Mouse (Mus musculus): ENCODE results near the gene Ubl7. TPM values are rescaled to one million over a fixed set of nuclear protein-coding genes. Genes with fewer than 3 reads are reported as not detected.

Gene Ubl7
- polyA plus RNA-seq, 1 experiment: 22.3 TPM

DNA sequence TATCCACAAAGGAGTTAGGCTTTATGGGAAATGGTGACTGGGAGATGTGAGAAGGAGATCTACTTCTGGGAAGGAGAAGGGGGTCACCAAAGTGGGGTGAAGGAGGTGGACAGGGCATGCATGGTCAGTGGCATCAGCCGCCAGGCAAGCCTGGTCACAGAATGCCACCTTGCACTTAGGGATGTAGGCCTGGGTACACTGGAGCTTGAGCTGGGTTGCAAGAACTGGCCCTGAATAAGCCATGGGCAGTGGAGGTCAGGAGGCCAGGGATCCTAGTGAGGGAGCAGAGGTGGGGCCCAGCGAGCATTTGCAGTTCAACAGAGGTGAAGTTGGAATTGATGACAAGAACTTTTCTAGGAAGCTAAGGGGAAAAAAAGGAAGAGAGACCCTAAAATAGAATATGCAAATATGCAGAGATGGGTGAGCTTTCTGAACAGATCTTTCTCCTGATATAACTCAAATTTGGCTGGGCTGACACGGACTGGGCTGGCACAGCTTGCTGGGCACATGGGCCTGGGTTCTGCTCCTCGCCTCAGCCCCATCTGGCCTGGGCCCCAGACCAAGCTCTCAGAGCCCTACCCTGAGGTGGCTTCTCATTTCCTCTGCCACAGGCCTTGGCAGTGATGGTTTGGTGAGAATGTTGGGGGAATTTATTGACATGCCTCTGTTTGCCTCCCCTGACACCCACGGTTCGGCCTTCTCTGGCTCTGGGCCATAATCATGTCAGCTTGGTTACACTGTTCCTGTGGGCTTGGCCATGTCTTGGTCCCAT, 22.2 kb downstream of the Ubl7 start:
- H3K9me3 ChIP-seq (ENCODE audit: control insufficient read depth, low read length): no peaks in the 10 kb centered on the region
- peaks cover 16% of the 10 kb centered on the region for H3K36me3 ChIP-seq (ENCODE audit: control insufficient read depth)
- no peak overlapping the region for H3K4me3 ChIP-seq (replicated peaks)
- TF ChIP-seq GATA1 (IDR thresholded peaks at IDR 0.05; ENCODE audit: low read length) (no peak), TAL1 (IDR thresholded peaks at IDR 0.05; ENCODE audit: low read length) (no peak)
- H3K4me1 ChIP-seq (ENCODE audit: control insufficient read depth): no peaks in the 10 kb centered on the region
- H3K27me3 ChIP-seq (ENCODE audit: control insufficient read depth): peaks cover 14% of the 10 kb centered on the region

DNA sequence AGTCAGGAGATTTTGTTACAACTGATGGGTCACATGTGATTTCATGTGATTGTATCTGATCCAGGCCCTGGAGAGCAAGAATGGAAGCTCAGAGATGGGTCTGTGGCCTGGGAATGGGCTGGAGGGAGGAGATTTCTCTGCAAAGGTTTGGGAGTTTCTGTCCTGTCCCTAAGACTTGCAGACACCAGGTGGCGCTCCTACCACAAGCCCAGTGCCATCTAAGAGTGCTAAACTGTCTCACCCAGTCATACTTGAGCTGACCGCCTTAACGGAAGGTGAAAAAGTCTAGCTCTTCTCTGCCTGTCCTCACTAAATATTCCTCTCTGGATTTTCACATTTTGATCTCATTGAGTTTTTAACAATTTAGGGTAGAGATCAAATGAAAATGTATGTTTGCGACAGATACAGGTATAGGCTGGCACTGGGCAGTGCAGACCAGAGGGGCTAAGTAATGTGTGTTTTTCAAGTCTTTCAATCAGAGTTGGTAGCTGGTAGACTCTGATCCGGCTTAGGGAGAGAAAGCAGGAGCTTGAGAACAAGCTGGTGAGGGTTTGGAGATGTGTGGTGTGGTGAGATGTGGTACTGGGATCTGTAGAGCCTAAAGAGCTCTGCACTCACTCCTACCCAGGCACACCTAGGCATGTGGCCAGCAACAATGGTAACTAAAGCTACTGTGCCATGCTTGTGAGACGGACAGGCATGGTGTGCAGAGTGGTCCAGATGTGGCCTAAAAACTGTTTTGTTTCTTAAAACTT, 25.1 kb downstream of the Ubl7 start:
- Histone ChIP-seq H3K4me1 (ENCODE audit: control insufficient read depth) (peaks cover 3% of the 10 kb centered on the region; the same call in 1 of the 2 replicates), H3K27me3 (ENCODE audit: control insufficient read depth) (peaks cover 43% of the 10 kb centered on the region), H3K9me3 (ENCODE audit: control insufficient read depth, low read length) (no peaks in the 10 kb centered on the region; the same call in 1 of the 2 replicates), H3K36me3 (ENCODE audit: control insufficient read depth) (no peaks in the 10 kb centered on the region), H3K4me3 (replicated peaks) (no peak overlapping the region)
- no peak for TF ChIP-seq TAL1 (IDR thresholded peaks at IDR 0.05; ENCODE audit: low read length)
- no peak for TF ChIP-seq GATA1 (IDR thresholded peaks at IDR 0.05; ENCODE audit: low read length)

DNA sequence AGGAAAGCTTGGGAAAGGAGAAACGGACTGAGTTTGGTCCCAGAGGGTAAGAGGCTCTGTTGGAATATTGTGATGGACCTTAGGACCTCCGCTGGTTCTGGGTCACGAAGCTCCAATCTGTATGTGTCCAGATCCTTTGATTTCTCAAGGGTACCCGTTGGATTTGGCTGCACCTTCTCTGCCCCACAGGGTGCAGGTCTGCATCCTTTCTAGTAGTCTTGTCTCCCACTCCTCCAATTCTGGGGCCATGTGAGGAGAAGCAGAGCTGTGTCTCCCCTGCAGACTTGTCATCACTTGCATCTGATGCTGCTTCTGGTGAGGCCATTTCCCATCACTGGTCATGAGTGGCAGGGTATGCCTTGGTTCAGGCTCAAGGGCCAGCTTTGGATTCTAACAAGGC, 26.4 kb downstream of the Ubl7 start:
- peaks cover 3% of the 10 kb centered on the region; the same call in 1 of the 2 replicates for H3K4me1 ChIP-seq (ENCODE audit: control insufficient read depth)
- no peaks in the 10 kb centered on the region; the same call in 1 of the 2 replicates for H3K9me3 ChIP-seq (ENCODE audit: control insufficient read depth, low read length)
- no peaks in the 10 kb centered on the region for H3K36me3 ChIP-seq (ENCODE audit: control insufficient read depth)
- TF ChIP-seq TAL1 (IDR thresholded peaks at IDR 0.05; ENCODE audit: low read length) (no peak), GATA1 (IDR thresholded peaks at IDR 0.05; ENCODE audit: low read length) (no peak)
- H3K27me3 ChIP-seq (ENCODE audit: control insufficient read depth): peaks cover 56% of the 10 kb centered on the region
- no peak overlapping the region for H3K4me3 ChIP-seq (replicated peaks)

DNA sequence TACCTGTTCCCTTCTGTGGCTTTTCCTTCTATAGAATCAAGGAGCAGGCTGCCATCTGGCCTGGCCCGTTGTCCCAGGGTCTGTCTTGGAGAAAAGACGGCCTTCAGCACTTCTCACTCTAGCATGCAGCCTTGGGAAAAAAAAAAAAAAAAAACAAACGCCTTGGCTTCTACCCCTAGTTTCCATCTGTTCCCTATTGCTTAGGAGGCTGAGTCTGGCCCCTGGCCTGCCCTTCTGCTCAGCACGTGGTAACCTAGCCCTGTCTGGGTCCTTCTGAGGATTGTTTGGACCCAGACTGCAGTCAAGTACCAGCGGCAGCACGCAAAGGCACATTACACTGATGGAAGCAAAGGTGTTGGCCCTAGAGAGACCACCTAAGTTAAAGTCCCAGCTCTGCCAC, 26.9 kb downstream of the Ubl7 start:
- no peaks in the 10 kb centered on the region; the same call in 1 of the 2 replicates for H3K9me3 ChIP-seq (ENCODE audit: control insufficient read depth, low read length)
- no peak for TF ChIP-seq GATA1 (IDR thresholded peaks at IDR 0.05; ENCODE audit: low read length)
- TF ChIP-seq TAL1 (IDR thresholded peaks at IDR 0.05; ENCODE audit: low read length): no peak
- no peaks in the 10 kb centered on the region for H3K36me3 ChIP-seq (ENCODE audit: control insufficient read depth)
- H3K27me3 ChIP-seq (ENCODE audit: control insufficient read depth): peaks cover 60% of the 10 kb centered on the region
- no peak overlapping the region for H3K4me3 ChIP-seq (replicated peaks)
- peaks cover 3% of the 10 kb centered on the region; the same call in 1 of the 2 replicates for H3K4me1 ChIP-seq (ENCODE audit: control insufficient read depth)

DNA sequence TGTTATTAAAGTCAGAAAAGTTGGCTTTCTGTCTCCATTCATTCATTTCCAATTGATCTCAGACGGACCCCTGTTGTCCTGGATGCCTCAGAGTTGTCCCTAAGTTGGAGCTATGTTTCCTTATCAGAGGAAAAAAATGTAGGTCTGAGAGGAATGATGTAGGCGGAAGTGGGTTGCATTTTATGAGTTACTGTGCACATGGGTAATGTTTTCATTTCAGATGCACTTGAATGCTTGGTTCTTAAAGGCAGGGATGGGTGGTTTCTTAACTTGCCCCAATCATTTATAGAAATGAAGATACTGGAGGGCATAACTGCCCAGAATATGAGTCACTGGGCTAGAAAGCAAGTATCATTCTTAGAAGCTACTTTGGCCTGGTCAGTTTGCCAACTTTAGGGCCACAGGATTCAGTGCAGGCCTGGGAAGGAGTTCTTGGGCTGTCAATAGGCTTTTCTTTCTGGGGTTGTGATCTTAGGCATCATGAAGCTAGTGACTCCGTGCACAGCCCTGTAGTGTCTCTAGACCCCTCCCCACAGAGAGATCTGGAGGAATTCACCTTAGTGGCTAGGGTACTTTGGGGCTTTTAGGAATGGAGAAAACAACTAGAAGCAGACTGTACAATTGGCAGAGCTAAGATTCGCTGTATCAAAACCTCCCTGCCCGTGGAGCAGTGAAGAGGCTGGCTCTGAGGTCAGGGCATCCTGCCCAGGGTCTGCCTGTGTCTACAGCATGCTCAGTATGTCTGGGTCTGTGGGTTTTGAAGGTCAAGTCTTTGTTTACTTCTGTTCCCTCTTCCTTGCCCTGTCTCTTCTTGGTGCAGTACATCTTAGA, 27.7 kb downstream of the Ubl7 start:
- H3K36me3 ChIP-seq (ENCODE audit: control insufficient read depth): no peaks in the 10 kb centered on the region
- no peak for TF ChIP-seq GATA1 (IDR thresholded peaks at IDR 0.05; ENCODE audit: low read length)
- no peak for TF ChIP-seq TAL1 (IDR thresholded peaks at IDR 0.05; ENCODE audit: low read length)
- peaks cover 3% of the 10 kb centered on the region; the same call in 1 of the 2 replicates for H3K4me1 ChIP-seq (ENCODE audit: control insufficient read depth)
- peaks cover 68% of the 10 kb centered on the region for H3K27me3 ChIP-seq (ENCODE audit: control insufficient read depth)
- no peak overlapping the region for H3K4me3 ChIP-seq (replicated peaks)
- no peaks in the 10 kb centered on the region; the same call in 1 of the 2 replicates for H3K9me3 ChIP-seq (ENCODE audit: control insufficient read depth, low read length)

DNA sequence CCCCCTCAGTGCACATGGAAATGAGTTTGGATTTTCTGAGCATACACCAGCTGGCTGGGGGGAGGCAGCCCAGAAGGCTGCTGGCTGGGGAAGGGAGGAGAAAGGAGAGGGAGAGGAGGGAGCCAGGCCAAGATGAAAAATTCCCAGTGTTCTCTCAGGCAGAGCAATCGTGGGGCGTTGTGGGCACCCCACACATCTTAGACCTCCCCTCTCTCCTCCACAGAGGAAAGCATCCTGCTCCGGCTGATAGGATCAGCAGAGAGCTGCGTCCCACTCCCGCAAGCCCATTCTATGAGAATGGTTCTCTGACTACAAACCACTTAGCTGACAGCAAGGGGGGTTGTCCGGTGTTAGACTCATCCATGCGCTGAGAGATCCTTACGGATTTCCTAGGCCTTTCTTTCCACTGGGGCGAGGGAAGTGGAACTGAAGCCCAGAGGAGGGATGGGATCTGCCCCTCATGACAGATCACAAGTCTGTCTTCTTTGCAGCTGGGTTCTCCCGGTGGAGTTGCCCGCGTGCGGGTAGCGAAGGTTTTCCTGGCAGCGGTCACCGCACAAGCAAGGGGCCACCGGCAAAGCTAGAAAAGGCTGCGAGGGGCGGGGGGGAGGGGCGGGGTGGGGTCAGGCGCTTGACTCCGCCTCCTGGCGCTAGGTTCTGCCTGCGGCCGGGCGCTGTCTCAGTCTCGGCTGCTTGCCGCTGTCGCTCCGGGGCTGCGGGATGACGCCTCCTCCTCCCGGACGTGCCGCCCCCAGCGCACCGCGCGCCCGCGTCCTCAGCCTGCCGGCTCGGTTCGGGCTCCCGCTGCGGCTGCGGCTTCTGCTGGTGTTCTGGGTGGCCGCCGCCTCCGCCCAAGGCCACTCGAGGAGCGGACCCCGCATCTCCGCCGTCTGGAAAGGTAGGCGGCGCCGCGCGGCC, 28.9 kb downstream of the Ubl7 start, which contains the start of gene Sema7a:
Gene Sema7a (plus strand): TSS at position 682 of the 918 bp plus-strand sequence.
- H3K4me3 ChIP-seq (replicated peaks): peak within 1 kb of the TSS; percentile 34
- TF ChIP-seq GATA1 (IDR thresholded peaks at IDR 0.05; ENCODE audit: low read length) (no peak), TAL1 (IDR thresholded peaks at IDR 0.05; ENCODE audit: low read length) (no peak)
- peaks cover 3% of the 10 kb centered on the region; the same call in 1 of the 2 replicates for H3K4me1 ChIP-seq (ENCODE audit: control insufficient read depth)
- H3K9me3 ChIP-seq (ENCODE audit: control insufficient read depth, low read length): no peaks in the 10 kb centered on the region; the same call in 1 of the 2 replicates
- H3K27me3 ChIP-seq (ENCODE audit: control insufficient read depth): peaks cover 78% of the 10 kb centered on the region
- H3K36me3 ChIP-seq (ENCODE audit: control insufficient read depth): no peaks in the 10 kb centered on the region

DNA sequence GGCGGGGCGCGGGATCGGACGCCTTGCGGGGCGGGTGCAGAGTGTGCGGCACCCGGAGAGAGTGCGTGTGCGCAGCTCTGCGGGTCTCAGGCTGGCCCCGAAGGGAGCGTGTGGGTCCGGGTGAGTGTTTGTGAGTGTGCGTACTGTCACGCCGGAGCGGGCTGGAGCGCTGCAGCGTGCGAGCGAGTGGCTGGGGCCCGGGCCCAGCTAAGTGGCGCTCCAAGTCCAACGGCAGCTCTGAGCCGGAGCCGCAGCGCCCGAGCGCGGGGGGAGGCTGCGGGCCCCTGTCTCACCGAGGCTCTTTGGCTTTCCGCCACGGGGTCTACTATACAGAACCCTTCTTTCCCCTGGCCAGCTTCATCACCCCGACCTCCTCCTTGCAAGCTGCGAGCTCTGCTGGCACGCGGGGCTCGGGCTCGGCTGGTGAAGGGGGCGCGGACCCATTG, 29.6 kb downstream of the Ubl7 start:
- H3K9me3 ChIP-seq (ENCODE audit: control insufficient read depth, low read length): no peaks in the 10 kb centered on the region; the same call in 1 of the 2 replicates
- no peaks in the 10 kb centered on the region for H3K36me3 ChIP-seq (ENCODE audit: control insufficient read depth)
- H3K4me1 ChIP-seq (ENCODE audit: control insufficient read depth): peaks cover 3% of the 10 kb centered on the region; the same call in 1 of the 2 replicates
- peaks cover 84% of the 10 kb centered on the region for H3K27me3 ChIP-seq (ENCODE audit: control insufficient read depth)
- no peak for TF ChIP-seq GATA1 (IDR thresholded peaks at IDR 0.05; ENCODE audit: low read length)
- no peak for TF ChIP-seq TAL1 (IDR thresholded peaks at IDR 0.05; ENCODE audit: low read length)
- peak overlapping the region; percentile 34 for H3K4me3 ChIP-seq (replicated peaks)
